Mouse (Mus musculus) G1E (cell line): Measurements from ENCODE around the gene Zfp710.

Source experiments
- CTCF ChIP-seq: IDR thresholded peaks from 2 replicates; pipeline ENCODE4 v1.5.1; 2012; ENCODE audit warnings: low read depth, low read length, inconsistent platforms, mixed read lengths
- TAL1 ChIP-seq: conservative IDR thresholded peaks from 2 replicates; pipeline ENCODE4 v1.6.1; 2012; ENCODE audit warnings: low read depth, low read length, inconsistent platforms, mixed read lengths

GRCm38 (mm10) chr7:80033771-80034170 lies 9.2 kb downstream of the Zfp710 start:
- TF ChIP-seq CTCF (no peak), TAL1 (no peak)
